Mouse (Mus musculus): ENCODE results near the gene Styxl1. TPM values are rescaled to one million over a fixed set of nuclear protein-coding genes. Genes with fewer than 3 reads are reported as not detected.

Styxl1 gene
- polyA plus RNA-seq, 2 experiments: 0.08 to 0.15 TPM

DNA sequence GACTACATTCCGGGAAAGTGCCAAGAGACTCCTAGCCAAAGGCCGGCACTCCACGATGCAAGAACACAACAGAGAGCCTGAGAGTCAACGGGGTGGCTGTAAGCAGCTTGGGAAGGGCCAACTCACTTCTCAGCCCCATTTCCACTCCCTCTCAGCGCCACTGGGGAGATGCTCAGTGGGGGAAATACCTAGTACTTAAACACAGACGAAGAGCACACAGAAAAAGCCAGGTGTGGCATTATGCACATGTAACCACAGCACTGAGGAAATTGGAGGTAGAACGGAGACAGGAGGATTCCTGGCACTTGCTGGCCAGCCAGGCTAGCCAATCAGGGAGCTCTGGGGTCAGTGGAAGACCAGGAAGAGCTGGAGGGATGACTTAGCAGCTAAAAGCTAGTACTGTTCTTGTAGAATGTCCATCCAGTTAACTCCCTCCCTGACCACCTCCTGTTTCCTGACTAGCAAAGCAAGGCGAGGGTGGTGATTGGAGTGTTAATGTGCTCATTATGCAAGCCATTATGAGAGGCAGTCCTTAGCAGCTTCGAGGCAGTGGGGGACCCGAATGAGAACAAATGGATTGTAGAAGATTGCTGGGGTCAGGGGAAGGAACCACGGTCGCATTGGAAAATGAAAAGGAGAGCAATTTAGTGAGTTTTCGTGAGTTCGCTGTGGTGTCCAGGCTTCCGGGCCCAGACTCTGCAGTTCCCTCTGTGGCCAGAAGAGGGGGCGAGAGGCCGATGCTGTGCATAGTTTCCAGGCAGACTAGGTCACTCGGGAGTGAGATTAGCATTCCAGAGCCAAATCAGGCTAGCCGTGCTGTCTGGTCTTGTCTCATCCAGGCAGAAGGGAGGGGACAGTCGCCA, 16.0 kb upstream of the Styxl1 start:
- Histone ChIP-seq H3K4me1 (ENCODE audit: control insufficient read depth, insufficient read depth, low read length) (peaks cover 5% of the 10 kb centered on the region), H3K36me3 (ENCODE audit: control insufficient read depth, insufficient read depth, low read length) (peaks cover 28% of the 10 kb centered on the region), H3K4me3 (replicated peaks; ENCODE audit: low read length) (peak overlapping the region; percentile 25), H3K9ac (ENCODE audit: low read depth, low read length, severe bottlenecking) (peak overlapping the region; percentile 38), H3K9me3 (ENCODE audit: control insufficient read depth, low read length) (no peaks in the 10 kb centered on the region), H3K4me2 (replicated peaks; ENCODE audit: low read depth, low read length, severe bottlenecking) (peak overlapping the region; percentile 45), H3K27ac (replicated peaks; ENCODE audit: low read depth, low read length) (no peak overlapping the region), H3K27me3 (ENCODE audit: control insufficient read depth, insufficient read depth, low read length) (no peaks in the 10 kb centered on the region)
- no peak for TF ChIP-seq POLR2A (IDR thresholded peaks at IDR 0.05; ENCODE audit: borderline replicate concordance, extremely low read depth, insufficient read depth, insufficient read length)
- peak; percentile 78 for DNase-seq (ENCODE audit: low spot score)
- ATAC-seq (ENCODE audit: low FRiP score, low read depth): peak; percentile 76
- 10% methylated on average over 20 of the region's 20 CpGs for WGBS

DNA sequence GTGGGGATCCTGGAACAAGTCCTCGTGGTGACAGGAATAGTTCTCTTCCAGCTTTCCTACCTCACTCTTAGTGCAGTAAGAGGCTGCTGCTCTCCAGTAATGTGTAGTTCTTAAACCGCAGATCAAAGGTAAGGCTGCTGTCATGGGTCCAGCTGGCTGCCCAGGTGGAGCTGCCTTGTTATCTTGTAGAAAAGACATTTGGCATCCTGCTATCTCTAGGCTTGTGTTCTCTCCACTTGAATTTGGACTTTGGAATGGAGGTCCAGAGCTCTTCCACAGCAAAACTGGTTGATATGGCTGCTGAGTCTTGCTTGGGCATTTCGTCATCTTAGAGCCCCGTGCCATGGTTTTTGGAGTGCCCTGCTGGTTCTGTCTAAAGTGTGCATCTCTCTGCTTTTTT, 4.7 kb upstream of the Styxl1 start:
- Histone ChIP-seq H3K27ac (replicated peaks; ENCODE audit: low read depth, low read length) (no peak overlapping the region), H3K4me2 (replicated peaks; ENCODE audit: low read depth, low read length, severe bottlenecking) (no peak overlapping the region), H3K4me1 (ENCODE audit: control insufficient read depth, insufficient read depth, low read length) (peaks cover 12% of the 10 kb centered on the region), H3K27me3 (ENCODE audit: control insufficient read depth, insufficient read depth, low read length) (no peaks in the 10 kb centered on the region), H3K9me3 (ENCODE audit: control insufficient read depth, low read length) (no peaks in the 10 kb centered on the region), H3K9ac (ENCODE audit: low read depth, low read length, severe bottlenecking) (no peak overlapping the region), H3K4me3 (replicated peaks; ENCODE audit: low read length) (no peak overlapping the region), H3K36me3 (ENCODE audit: control insufficient read depth, insufficient read depth, low read length) (peaks cover 62% of the 10 kb centered on the region)
- ATAC-seq (ENCODE audit: low FRiP score, low read depth): no peak
- DNase-seq (ENCODE audit: low spot score): no peak
- no peak for TF ChIP-seq POLR2A (IDR thresholded peaks at IDR 0.05; ENCODE audit: borderline replicate concordance, extremely low read depth, insufficient read depth, insufficient read length)
- 91% methylated on average over 4 of the region's 4 CpGs for WGBS

DNA sequence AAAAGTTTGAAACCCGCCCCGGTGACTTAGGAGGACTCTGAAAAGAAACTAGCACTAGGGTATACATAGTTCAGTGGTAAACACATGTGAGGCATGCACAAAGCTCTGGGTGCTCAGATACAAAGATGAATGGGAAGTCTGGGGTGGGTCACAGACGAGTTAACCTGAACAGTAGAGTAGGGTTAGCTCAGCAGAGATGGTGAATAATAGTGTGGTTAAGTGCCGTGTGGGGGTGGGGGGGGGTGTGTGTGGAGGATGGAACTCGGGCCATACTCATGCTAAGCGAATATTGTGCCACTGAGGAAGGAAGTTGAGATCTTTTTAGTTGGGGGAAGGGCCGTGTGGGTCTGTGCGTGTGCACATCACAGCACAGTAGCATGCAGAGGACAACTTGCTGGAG, 2.1 kb upstream of the Styxl1 start:
- 89% methylated on average over 8 of the region's 8 CpGs for WGBS
- H3K36me3 ChIP-seq (ENCODE audit: control insufficient read depth, insufficient read depth, low read length): peaks cover 36% of the 10 kb centered on the region
- no peaks in the 10 kb centered on the region for H3K27me3 ChIP-seq (ENCODE audit: control insufficient read depth, insufficient read depth, low read length)
- H3K4me2 ChIP-seq (replicated peaks; ENCODE audit: low read depth, low read length, severe bottlenecking): peak overlapping the region; percentile 85; the same call in 1 of the 2 replicates
- H3K9me3 ChIP-seq (ENCODE audit: control insufficient read depth, low read length): no peaks in the 10 kb centered on the region
- DNase-seq (ENCODE audit: low spot score) (no peak), ATAC-seq (ENCODE audit: low FRiP score, low read depth) (no peak)
- no peak overlapping the region for H3K27ac ChIP-seq (replicated peaks; ENCODE audit: low read depth, low read length)
- no peak overlapping the region for H3K4me3 ChIP-seq (replicated peaks; ENCODE audit: low read length)
- H3K9ac ChIP-seq (ENCODE audit: low read depth, low read length, severe bottlenecking): 0 out of 2 replicates have a peak overlapping the region, but pooled peaks have one; percentile 93
- TF ChIP-seq POLR2A (IDR thresholded peaks at IDR 0.05; ENCODE audit: borderline replicate concordance, extremely low read depth, insufficient read depth, insufficient read length): no peak
- H3K4me1 ChIP-seq (ENCODE audit: control insufficient read depth, insufficient read depth, low read length): peaks cover 17% of the 10 kb centered on the region

DNA sequence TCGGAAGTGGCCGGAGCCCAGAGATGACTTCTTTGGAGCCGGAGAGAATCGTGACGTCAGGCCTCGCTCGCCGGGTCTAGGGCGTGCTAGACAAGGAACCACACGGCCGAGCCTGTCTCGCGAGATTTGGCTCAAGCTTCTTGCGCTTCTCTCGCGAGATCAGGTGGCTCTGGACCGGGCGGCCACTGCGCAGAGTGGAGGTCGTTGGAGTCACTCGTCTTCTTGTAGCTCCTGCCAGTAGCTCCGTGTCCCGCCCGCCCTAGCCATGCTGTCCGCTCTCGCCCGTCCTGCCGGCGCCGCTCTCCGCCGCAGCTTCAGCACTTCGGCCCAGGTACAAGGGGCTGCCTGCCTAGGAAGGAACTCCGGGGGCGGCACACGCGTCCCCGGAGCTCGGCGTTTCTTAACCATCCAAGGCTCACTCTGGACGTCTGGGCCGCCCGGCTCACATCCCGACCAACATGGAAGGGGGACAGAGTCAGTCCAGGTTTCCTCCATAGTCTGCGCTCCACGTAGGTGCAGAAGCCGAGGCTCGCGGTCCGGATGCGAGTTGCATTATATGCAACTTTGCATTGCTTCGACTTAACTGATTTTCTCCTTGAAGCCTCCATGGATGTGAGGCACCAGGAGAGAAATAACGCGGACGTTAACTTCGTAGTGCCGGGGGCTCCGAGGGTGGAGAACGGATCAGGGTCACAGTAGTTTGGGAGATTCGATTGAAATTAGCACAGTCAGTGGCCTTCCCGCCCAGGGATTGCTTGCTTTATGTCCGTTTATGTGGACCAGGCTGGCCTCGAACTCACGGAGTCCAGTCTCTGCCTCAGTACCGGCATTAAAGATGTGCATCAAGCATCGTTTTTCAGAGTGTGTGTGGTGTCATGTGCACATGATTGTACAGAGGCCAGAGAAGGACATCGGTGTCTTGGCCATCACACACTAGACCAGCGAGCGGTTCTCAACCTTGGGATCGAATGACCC, 573 bp upstream of the Styxl1 start, which contains the start of gene Mdh2:
TSS of gene Mdh2 (plus strand) at position 10 of the 975 bp plus-strand sequence.
- Histone ChIP-seq H3K27me3 (ENCODE audit: control insufficient read depth, insufficient read depth, low read length) (no peaks in the 10 kb centered on the region), H3K9ac (ENCODE audit: low read depth, low read length, severe bottlenecking) (peak within 1 kb of the TSS; percentile 93), H3K9me3 (ENCODE audit: control insufficient read depth, low read length) (no peaks in the 10 kb centered on the region), H3K27ac (replicated peaks; ENCODE audit: low read depth, low read length) (peak within 1 kb of the TSS; percentile 84), H3K4me2 (replicated peaks; ENCODE audit: low read depth, low read length, severe bottlenecking) (peak within 1 kb of the TSS; percentile 85), H3K4me3 (replicated peaks; ENCODE audit: low read length) (peak within 1 kb of the TSS; percentile 76), H3K36me3 (ENCODE audit: control insufficient read depth, insufficient read depth, low read length) (peaks cover 21% of the 10 kb centered on the region), H3K4me1 (ENCODE audit: control insufficient read depth, insufficient read depth, low read length) (peaks cover 17% of the 10 kb centered on the region)
- peak; percentile 98 for ATAC-seq (ENCODE audit: low FRiP score, low read depth)
- 1% methylated on average over 56 of the region's 70 CpGs for WGBS
- peak; percentile 100 for DNase-seq (ENCODE audit: low spot score)
- peak; percentile 76; the same call in 1 of the 2 replicates for TF ChIP-seq POLR2A (IDR thresholded peaks at IDR 0.05; ENCODE audit: borderline replicate concordance, extremely low read depth, insufficient read depth, insufficient read length)

DNA sequence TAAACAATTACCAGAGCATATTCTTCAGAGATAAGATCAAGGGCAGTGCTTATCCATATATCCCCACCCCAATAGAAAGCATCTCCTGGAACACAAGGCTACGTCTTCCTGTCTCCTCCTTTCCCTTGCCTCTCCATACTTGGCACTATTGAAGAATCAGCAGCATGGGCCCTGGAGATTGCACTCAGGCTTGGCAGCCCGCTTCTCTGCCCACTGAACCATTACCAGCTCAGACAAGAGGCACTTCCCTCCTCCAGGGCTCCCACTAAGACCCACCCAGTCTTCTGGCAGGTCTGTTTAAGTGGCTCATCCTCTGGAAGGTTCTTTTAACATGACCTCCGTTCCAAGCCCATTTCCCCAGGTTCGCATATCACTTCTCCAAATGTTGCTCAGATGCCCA, 1.6 kb downstream of the Styxl1 start:
- no peak overlapping the region for H3K4me3 ChIP-seq (replicated peaks; ENCODE audit: low read length)
- no peak for TF ChIP-seq POLR2A (IDR thresholded peaks at IDR 0.05; ENCODE audit: borderline replicate concordance, extremely low read depth, insufficient read depth, insufficient read length)
- no peaks in the 10 kb centered on the region for H3K9me3 ChIP-seq (ENCODE audit: control insufficient read depth, low read length)
- no peak overlapping the region; the same call in 1 of the 2 replicates for H3K9ac ChIP-seq (ENCODE audit: low read depth, low read length, severe bottlenecking)
- ATAC-seq (ENCODE audit: low FRiP score, low read depth) (no peak), DNase-seq (ENCODE audit: low spot score) (no peak)
- H3K27ac ChIP-seq (replicated peaks; ENCODE audit: low read depth, low read length): no peak overlapping the region
- peaks cover 17% of the 10 kb centered on the region for H3K4me1 ChIP-seq (ENCODE audit: control insufficient read depth, insufficient read depth, low read length)
- WGBS: 85% methylated on average over 4 of the region's 4 CpGs
- H3K36me3 ChIP-seq (ENCODE audit: control insufficient read depth, insufficient read depth, low read length): peaks cover under 1% of the 10 kb centered on the region; the same call in 1 of the 2 replicates
- no peak overlapping the region for H3K4me2 ChIP-seq (replicated peaks; ENCODE audit: low read depth, low read length, severe bottlenecking)
- H3K27me3 ChIP-seq (ENCODE audit: control insufficient read depth, insufficient read depth, low read length): no peaks in the 10 kb centered on the region
